Mouse (Mus musculus): ENCODE measurements around the gene Immt. TPM values are rescaled to one million over a fixed set of nuclear protein-coding genes. Genes with fewer than 3 reads are reported as not detected.
A peak's percentile ranks its signal among the peaks of the same experiment; 100 is the strongest.

The Immt gene
- polyA plus RNA-seq, 1 experiment from 2014 or later, result 140 TPM

- Histone ChIP-seq H3K4me3 (ENCODE audit: low read depth, low read length) (no peak overlapping the region), H3K9ac (ENCODE audit: low read length) (no peak overlapping the region), H3K4me1 (replicated peaks; ENCODE audit: control insufficient read depth, insufficient read depth) (no peaks in the 10 kb centered on the region), H3K4me2 (replicated peaks; ENCODE audit: low read depth) (no peak overlapping the region), H3K36me3 (ENCODE audit: control insufficient read depth, insufficient read depth, low read length) (no peaks in the 10 kb centered on the region), H3K27ac (replicated peaks) (no peak overlapping the region), H3K27me3 (ENCODE audit: control insufficient read depth, insufficient read depth, low read length) (no peaks in the 10 kb centered on the region), H3K9me3 (ENCODE audit: control insufficient read depth, low read length) (no peaks in the 10 kb centered on the region)
- DNase-seq (ENCODE audit: low spot score) (no peak), ATAC-seq (ENCODE audit: low FRiP score, low TSS enrichment) (no peak)
- WGBS, result 65% methylated on average over 7 of the region's 7 CpGs
- TF ChIP-seq CTCF (IDR thresholded peaks at IDR 0.05; ENCODE audit: low read depth), result no peak
- TF ChIP-seq EP300 (optimal IDR thresholded peaks at IDR 0.05), result no peak
Measured at GRCm38 (mm10) chr6:71801011-71801713, 30.0 kb upstream of the Immt start.

DNA sequence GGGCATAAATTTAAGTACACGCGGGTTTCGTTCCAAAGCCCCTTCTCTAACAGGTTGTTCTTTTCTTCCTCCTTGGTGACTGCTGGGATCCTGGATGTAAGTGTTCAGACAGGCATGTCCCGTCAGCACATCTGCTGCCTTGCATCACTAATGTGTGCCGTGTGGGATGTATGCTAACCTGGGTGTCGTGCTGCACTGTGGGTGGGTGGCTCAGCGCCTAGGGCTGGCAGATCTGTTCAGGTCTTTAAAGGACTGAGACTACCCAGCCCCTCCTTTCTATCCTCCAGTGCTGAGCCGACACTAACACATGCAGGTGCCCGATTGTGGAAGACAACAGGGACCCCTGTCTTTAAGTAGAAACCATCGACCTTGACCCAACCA, 29.4 kb upstream of the Immt start:
- WGBS, result 71% methylated on average over 10 of the region's 10 CpGs
- Histone ChIP-seq H3K27ac (replicated peaks) (no peak overlapping the region), H3K4me2 (replicated peaks; ENCODE audit: low read depth) (no peak overlapping the region), H3K4me1 (replicated peaks; ENCODE audit: control insufficient read depth, insufficient read depth) (no peaks in the 10 kb centered on the region), H3K36me3 (ENCODE audit: control insufficient read depth, insufficient read depth, low read length) (no peaks in the 10 kb centered on the region), H3K9ac (ENCODE audit: low read length) (no peak overlapping the region), H3K27me3 (ENCODE audit: control insufficient read depth, insufficient read depth, low read length) (no peaks in the 10 kb centered on the region), H3K9me3 (ENCODE audit: control insufficient read depth, low read length) (no peaks in the 10 kb centered on the region), H3K4me3 (ENCODE audit: low read depth, low read length) (no peak overlapping the region)
- TF ChIP-seq CTCF (IDR thresholded peaks at IDR 0.05; ENCODE audit: low read depth) (no peak), EP300 (optimal IDR thresholded peaks at IDR 0.05) (no peak)
- ATAC-seq (ENCODE audit: low FRiP score, low TSS enrichment) (no peak), DNase-seq (ENCODE audit: low spot score) (no peak)

- TF ChIP-seq CTCF (IDR thresholded peaks at IDR 0.05; ENCODE audit: low read depth), result no peak
- TF ChIP-seq EP300 (optimal IDR thresholded peaks at IDR 0.05), result no peak
- Histone ChIP-seq H3K4me3 (ENCODE audit: low read depth, low read length) (no peak overlapping the region), H3K27ac (replicated peaks) (no peak overlapping the region), H3K27me3 (ENCODE audit: control insufficient read depth, insufficient read depth, low read length) (no peaks in the 10 kb centered on the region), H3K9me3 (ENCODE audit: control insufficient read depth, low read length) (no peaks in the 10 kb centered on the region), H3K4me1 (replicated peaks; ENCODE audit: control insufficient read depth, insufficient read depth) (no peaks in the 10 kb centered on the region), H3K4me2 (replicated peaks; ENCODE audit: low read depth) (no peak overlapping the region), H3K36me3 (ENCODE audit: control insufficient read depth, insufficient read depth, low read length) (no peaks in the 10 kb centered on the region), H3K9ac (ENCODE audit: low read length) (no peak overlapping the region)
- no peak for ATAC-seq (ENCODE audit: low FRiP score, low TSS enrichment)
- DNase-seq (ENCODE audit: low spot score), result no peak
- WGBS, result 86% methylated on average over 1 of the region's 1 CpGs
Measured at GRCm38 (mm10) chr6:71803609-71804008, 27.5 kb upstream of the Immt start.

GRCm38 (mm10) chr6:71804061-71804829, 26.9 kb upstream of the Immt start:
- Histone ChIP-seq H3K36me3 (ENCODE audit: control insufficient read depth, insufficient read depth, low read length) (no peaks in the 10 kb centered on the region), H3K4me1 (replicated peaks; ENCODE audit: control insufficient read depth, insufficient read depth) (no peaks in the 10 kb centered on the region), H3K9ac (ENCODE audit: low read length) (no peak overlapping the region), H3K9me3 (ENCODE audit: control insufficient read depth, low read length) (no peaks in the 10 kb centered on the region), H3K27me3 (ENCODE audit: control insufficient read depth, insufficient read depth, low read length) (no peaks in the 10 kb centered on the region), H3K4me2 (replicated peaks; ENCODE audit: low read depth) (no peak overlapping the region), H3K4me3 (ENCODE audit: low read depth, low read length) (no peak overlapping the region), H3K27ac (replicated peaks) (no peak overlapping the region)
- ATAC-seq (ENCODE audit: low FRiP score, low TSS enrichment), result peak; percentile 87
- peak; percentile 65 for DNase-seq (ENCODE audit: low spot score)
- 25% methylated on average over 12 of the region's 12 CpGs for WGBS
- no peak for TF ChIP-seq EP300 (optimal IDR thresholded peaks at IDR 0.05)
- TF ChIP-seq CTCF (IDR thresholded peaks at IDR 0.05; ENCODE audit: low read depth), result peak; percentile 99

DNA sequence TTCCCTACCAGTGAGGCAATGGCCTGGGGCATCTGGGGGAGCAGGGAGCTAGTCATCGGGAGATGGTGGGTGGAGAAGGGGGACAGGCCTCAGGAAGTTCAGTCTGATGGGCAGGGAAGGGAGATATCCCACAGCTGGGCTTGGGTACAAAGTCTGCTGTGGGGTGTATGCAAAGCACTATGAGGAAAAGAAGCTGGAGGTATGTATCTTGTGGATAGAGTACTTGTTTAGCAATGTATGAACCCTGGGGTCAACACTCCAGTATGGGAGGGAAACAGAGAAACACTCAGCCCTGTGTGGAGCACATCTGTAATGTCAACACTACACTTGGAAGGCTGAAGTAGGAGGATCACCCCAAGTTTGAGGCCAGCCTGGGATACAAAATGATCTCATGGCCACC, 24.4 kb upstream of the Immt start:
- no peak overlapping the region for H3K4me2 ChIP-seq (replicated peaks; ENCODE audit: low read depth)
- 24% methylated on average over 1 of the region's 1 CpGs for WGBS

GRCm38 (mm10) chr6:71809890-71810289, 21.2 kb upstream of the Immt start:
- Histone ChIP-seq H3K4me3 (ENCODE audit: low read depth, low read length) (no peak overlapping the region), H3K9ac (ENCODE audit: low read length) (no peak overlapping the region), H3K4me1 (replicated peaks; ENCODE audit: control insufficient read depth, insufficient read depth) (no peaks in the 10 kb centered on the region), H3K27ac (replicated peaks) (no peak overlapping the region), H3K36me3 (ENCODE audit: control insufficient read depth, insufficient read depth, low read length) (peaks cover 3% of the 10 kb centered on the region; the same call in 1 of the 2 replicates), H3K4me2 (replicated peaks; ENCODE audit: low read depth) (no peak overlapping the region), H3K27me3 (ENCODE audit: control insufficient read depth, insufficient read depth, low read length) (no peaks in the 10 kb centered on the region), H3K9me3 (ENCODE audit: control insufficient read depth, low read length) (no peaks in the 10 kb centered on the region)
- DNase-seq (ENCODE audit: low spot score), result no peak
- TF ChIP-seq CTCF (IDR thresholded peaks at IDR 0.05; ENCODE audit: low read depth) (no peak), EP300 (optimal IDR thresholded peaks at IDR 0.05) (no peak)
- ATAC-seq (ENCODE audit: low FRiP score, low TSS enrichment), result no peak
- WGBS, result 43% methylated on average over 9 of the region's 9 CpGs

More for the DNA sequence above, 24.4 kb upstream of the Immt start:
- Histone ChIP-seq H3K4me1 (replicated peaks; ENCODE audit: control insufficient read depth, insufficient read depth) (no peaks in the 10 kb centered on the region), H3K27ac (replicated peaks) (no peak overlapping the region), H3K4me3 (ENCODE audit: low read depth, low read length) (no peak overlapping the region), H3K9ac (ENCODE audit: low read length) (no peak overlapping the region), H3K9me3 (ENCODE audit: control insufficient read depth, low read length) (no peaks in the 10 kb centered on the region), H3K27me3 (ENCODE audit: control insufficient read depth, insufficient read depth, low read length) (no peaks in the 10 kb centered on the region), H3K36me3 (ENCODE audit: control insufficient read depth, insufficient read depth, low read length) (no peaks in the 10 kb centered on the region)
- no peak for DNase-seq (ENCODE audit: low spot score)
- ATAC-seq (ENCODE audit: low FRiP score, low TSS enrichment), result no peak
- TF ChIP-seq EP300 (optimal IDR thresholded peaks at IDR 0.05), result no peak
- no peak for TF ChIP-seq CTCF (IDR thresholded peaks at IDR 0.05; ENCODE audit: low read depth)
